Mouse (Mus musculus) CD4-positive, CD25-positive, alpha-beta regulatory T cell (primary cell): ENCODE data around the gene Gm14412. TPM values are rescaled to one million over a fixed set of nuclear protein-coding genes. Genes with fewer than 3 reads are reported as not detected.

Source experiments
- polyA plus RNA-seq: library from polyadenylated mRNA; unstranded; fragments of 100-300 nt; shearing (Covaris generic); gene quantifications from one replicate; pipeline ENCODE4 v1.2.1, GENCODE M21; 2017

The Gm14412 gene
- 0.14 TPM for polyA plus RNA-seq

GRCm38 (mm10) chr2:177324257-177324733 lies at the start of gene Gm14412:
TSS of gene Gm14412 (minus strand) at chr2:177324307.

DNA sequence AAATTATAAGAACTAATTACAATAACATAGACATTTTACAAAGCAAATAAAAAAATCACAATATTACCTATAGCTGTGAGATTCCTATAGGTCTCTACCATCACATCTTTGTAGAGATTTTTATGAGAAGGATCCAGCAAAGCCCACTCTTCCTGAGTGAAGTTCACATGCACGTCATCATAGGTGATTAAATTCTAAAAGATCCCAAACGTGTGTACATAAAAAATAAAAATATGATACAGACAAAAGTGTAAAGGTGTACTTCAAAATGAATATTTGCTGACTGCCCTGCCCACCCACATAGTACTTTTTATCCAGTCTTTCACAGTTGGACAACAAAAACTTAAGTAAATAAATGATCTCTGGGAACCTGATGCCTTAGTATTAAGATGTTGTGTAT lies 57.2 kb downstream of the Gm14412 start, which contains the start of gene Gm14409:
Gene Gm14409, minus strand, starts transcription at position 101 of the 400 bp plus-strand sequence.

Other genes starting within 250 kb of the Gm14412 start
- gene Gm14401, start 250.0 kb downstream of the Gm14412 start, polyA plus RNA-seq = 0.53 TPM
- gene Gm14410, start 117.9 kb downstream of the Gm14412 start, polyA plus RNA-seq = 7.6 TPM
- not detected for gene Gm14409, start 57.3 kb downstream of the Gm14412 start, polyA plus RNA-seq
- gene Gm14418, start 74.0 kb upstream of the Gm14412 start, polyA plus RNA-seq = 1.0 TPM
- gene Zfp970, start 140.4 kb upstream of the Gm14412 start, polyA plus RNA-seq = 9.2 TPM
- gene Gm14403, start 173.9 kb upstream of the Gm14412 start, polyA plus RNA-seq = 0.74 TPM